Mouse (Mus musculus) naive thymus-derived CD4-positive, alpha-beta T cell, adult 2 months (primary cell): ENCODE results near the gene Aox1.
"Not testable (repeated sequence)": the region's sequence is repeated elsewhere in the genome, so short reads cannot be mapped to it uniquely, and the experiment has no call there.

Source experiments
- DNase-seq: peaks from one replicate; pipeline ENCODE4 v3.0.0-alpha.2; 2011; ENCODE audit warnings: low read depth

The Aox1 gene

DNA sequence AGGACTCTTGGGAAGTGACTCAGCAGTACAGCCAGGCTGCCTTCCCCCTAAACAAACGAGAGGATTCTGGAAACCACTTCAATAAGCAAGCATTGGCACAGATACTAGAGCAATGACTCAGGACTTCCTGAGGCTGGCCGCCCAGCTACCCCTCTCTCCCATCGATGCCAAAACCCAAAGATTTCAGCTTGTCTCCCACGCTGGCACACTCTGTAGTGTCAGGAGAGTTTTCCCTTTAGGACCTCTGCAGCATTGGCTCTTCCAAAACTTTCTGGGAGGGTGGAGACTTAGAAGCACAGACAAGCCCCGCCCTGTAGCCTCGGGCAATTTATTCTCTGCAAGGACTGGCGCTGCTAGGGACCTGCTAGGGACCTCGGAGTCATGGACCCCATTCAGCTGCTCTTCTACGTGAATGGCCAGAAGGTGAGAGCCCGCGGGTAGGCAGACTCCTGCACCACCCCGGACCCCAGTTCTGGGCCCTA lies at the start of gene Aox1:
Gene Aox1 (plus strand): TSS at position 296 of the 482 bp plus-strand sequence.
- no peak for DNase-seq

DNA sequence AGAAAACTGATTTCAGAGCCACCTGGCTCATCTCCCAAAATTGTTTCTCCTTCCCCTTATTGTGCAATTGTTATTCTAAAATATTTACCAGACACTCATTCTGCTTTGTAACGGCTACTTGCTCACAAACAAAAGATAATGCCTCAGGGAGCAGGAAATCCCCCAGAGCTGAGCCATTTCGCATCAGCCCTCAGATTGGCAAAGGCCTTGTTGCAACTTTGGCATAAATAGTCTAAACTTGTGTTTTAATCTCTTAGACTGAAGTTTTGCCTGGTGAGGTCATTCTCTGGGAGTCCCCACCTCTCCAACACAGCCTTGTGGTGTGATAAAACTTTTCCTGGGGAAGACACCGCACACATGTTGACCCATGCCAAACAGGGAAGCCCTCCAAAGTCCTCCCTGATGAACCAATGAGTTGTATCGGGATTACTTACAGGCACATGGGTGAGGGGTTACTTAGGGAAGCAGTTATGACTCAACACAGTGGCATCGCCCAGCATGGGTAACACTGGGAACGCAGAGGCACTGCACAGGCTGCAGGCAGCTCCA lies 40.6 kb upstream of the Aox1 start:
- no peak for DNase-seq

DNA sequence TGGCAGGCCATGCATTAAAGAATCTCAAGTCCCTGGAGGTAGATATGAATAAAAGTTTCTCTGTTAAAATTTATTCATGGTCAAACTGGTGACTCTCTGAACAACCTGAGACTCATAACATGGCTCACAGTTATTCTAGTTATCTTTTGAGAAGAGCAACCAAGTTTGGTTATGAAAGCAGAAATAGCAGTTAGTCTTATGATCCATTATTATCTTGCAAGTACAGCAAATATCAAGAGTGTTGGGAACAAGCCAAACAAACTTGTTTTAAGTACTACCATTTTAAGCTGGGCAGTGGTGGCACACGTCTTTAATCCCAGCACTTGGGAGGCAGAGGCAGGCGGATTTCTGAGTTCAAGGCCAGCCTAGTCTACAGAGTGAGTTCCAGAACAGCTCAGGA lies 38.5 kb upstream of the Aox1 start:
- no peak for DNase-seq

DNA sequence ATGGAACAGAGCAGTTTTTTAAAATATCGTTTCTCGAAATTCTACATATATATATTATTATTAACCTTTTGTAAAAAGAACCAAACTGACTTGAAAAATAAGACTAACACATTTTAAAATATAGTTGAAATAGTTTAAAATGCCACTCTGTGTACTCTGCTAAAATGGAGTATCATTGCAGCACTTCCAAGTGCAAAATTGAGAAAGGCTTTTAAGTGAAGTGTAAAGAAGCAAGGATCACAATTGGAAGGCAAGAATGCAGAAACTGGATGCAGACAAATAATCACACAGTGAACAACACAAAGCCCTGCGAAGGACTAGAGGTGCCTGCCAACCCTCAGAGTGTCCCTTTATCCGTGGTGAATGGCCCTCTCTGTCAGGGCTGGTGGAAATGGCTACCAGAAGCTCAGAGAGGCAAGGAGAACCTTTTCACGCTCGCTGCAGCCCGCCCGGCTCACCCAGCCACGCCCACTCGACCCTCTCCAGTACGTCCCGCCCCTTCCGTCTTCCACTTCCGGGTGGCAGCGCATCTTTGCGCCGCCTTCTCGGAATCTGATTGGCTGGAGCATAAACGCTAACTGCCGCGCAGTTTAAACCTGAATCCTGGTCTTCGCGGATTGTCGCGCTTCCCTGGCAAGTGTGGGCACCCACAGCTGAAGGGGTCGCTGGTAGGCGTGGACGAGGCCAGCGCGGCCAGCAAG lies 34.1 kb upstream of the Aox1 start, which contains the start of gene Sgo2a:
Gene Sgo2a (plus strand): TSS at position 540 of the 701 bp plus-strand sequence.
- DNase-seq, result peak; percentile 97

DNA sequence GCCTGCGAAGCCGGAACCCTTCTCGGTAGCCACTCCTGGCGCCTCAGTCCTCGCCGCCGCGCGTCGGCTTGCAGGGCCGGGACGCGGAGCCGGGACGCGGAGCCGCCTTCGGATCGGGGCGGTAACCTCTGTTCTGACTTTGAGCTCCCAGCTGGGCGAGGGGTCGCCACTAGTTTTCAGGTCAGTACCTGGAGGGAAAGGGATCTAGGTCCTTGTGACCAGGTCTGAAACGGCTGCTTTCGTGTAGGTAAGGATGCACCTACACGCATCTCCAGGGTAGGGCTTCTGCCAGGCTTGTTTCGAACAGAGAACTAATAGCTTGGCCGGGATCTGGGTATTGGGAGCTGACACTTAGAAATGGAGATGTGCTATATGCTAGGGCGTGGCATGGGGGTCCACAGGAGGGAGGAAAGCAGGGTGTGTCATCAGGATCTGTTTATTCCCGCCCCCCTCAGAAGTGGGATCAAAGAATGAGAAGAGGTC lies 33.6 kb upstream of the Aox1 start:
- no peak for DNase-seq

DNA sequence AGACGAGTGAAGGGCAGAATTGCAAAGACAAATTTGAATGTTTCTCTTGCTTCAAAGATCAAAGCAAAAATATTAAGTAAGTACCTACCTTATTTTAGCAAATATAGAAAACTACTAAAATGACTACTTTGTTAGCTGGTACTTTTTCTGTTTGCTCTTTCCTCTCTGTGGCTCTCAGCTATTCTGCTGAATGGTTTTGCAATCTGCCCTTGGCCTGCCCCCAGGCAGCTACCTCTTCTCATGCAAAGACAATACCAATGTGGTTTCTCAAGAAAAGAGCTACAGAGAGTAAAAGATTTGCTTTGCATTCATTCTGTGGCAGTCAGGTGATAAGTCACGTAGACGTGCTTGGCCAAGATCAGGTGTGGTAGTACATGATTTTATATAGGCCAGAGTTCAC lies 31.6 kb upstream of the Aox1 start:
- no peak for DNase-seq

DNA sequence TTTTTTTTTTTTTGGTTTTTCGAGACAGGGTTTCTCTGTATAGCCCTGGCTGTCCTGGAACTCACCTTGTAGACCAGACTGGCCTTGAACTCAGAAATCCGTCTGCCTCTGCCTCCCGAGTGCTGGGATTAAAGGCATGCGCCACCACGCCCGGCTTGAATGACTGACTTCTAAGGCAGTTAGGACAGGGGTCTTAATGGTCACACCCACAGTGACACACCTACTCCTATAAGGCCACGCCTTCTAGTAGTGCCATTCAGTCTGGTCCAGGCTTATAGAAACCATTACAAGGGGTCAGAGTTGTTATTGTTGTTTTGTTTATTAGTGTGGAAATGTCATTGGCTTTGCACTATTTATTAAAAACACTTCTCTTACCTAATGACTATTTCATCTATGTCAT lies 23.3 kb upstream of the Aox1 start:
- DNase-seq, result not testable (repeated sequence)

DNA sequence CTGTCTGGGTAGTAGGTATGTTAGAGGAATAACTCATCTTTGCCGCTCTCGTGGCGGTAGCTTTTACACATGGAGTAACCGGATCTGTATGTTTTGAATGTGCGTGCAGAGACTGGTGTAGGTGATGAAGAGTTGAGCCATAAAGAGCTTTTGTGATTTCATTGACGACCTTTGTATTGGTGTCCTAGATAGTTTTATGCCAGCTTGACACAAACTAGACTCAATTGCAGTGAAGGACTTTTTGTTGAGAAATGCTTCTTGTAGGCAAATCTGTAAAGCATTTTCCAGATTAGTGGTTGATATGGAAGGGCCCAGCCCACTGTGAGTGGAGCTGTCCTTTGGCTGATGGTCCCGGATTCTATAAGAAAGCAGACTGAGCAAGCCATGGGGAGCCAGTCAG lies 10.9 kb upstream of the Aox1 start, which contains the start of gene Kctd18:
Gene Kctd18 (minus strand): TSS at position 101 of the 400 bp plus-strand sequence.
- no peak for DNase-seq

DNA sequence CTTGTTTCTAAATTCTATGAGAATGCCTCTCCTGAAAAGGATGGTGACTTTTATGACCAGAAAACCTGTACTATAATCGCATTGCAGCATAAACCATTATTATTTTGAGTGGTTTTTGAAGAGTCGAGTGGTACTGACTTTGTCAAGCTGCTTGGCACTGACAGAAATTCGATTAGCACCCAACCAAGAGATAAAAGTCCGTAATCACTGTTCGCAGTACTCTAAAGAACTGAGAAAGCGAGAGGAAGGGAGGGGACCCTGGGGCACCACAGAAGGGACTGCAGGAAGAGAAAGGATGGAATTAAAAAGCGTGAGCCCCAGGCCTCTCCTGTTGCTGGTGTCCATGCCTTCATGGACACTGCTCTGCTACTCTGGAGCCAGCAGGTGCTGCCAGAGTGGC lies 2.0 kb upstream of the Aox1 start:
- DNase-seq, result no peak

DNA sequence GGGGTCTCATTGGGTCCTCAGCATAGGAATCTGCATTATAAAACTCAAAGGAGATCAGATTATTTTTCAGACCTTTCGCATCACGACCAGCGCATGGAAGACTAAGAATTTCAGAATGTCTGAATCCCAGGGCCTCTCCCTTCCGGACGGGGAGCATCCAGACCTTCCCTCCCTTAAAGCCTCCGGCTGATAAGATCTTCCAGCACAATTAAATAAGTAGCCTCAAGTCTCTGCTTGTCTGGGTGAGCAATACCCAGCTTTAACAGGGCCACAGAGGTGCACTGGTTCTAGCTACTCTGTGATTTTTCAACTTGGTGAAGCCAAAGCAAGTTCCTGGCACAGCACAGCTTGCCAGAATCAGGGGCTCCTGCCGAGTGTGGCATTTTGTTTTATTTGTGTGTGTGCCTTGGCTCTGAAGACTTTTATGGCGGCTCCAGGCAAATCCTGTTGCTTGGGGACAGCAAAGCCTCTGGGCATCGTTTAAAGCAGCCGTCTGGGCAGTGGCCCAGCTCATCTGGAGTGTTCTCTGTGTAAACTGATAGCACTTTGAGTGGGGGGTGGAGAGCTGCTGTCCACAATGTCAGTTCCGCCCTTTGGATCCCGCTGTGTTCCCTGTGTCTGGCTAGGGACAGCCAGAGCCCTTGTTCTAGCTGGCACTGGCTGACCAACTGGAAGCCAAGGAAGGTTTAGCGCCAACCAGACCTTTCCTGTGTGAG lies 583 bp downstream of the Aox1 start:
- no peak for DNase-seq

DNA sequence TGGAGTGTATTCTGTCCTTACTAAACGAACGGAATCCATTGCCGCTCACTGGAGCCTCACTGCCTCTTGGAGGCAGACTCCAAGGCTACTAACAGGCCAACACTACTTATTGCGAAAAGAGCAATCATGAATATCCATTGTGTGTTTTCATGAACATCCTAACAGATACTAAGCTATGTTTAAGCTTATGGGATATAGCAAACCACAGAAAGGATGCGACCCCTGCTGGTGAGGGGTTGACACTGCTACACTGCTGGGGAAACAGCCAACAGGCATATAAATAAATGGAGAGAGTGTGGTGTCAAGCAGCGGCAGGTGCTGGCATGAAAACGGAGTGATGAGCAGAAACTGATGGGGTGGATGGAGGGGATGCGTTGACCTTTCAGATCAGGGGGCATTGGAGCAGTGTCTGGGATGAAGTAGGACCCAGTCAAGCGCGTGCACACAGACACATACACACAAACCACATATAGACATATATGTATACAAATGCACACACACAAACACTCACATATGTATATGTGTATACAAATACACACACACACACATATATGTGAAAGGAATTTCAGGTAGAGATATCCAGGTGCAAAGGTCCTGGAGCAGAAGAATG lies 1.5 kb downstream of the Aox1 start:
- peak; percentile 71 for DNase-seq

DNA sequence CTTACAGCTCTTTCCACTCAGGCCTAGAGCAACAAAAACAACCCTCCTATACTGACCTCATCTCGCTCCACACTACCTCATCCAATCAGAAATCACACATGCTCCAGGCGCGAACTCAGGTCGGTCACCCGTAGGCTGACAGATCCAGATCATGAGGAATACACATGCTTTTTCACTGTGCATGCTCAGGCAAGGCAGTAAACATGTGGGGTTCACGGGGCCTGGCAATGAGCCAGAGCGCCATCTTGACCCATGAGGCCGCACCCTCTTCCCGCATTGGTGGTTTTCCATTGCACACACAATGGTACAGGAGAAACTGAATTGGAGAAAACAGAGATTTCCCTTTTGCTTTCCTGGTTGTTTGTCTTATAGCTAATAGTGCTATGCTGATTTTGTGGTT lies 7.6 kb downstream of the Aox1 start:
- DNase-seq, result not testable (repeated sequence)

DNA sequence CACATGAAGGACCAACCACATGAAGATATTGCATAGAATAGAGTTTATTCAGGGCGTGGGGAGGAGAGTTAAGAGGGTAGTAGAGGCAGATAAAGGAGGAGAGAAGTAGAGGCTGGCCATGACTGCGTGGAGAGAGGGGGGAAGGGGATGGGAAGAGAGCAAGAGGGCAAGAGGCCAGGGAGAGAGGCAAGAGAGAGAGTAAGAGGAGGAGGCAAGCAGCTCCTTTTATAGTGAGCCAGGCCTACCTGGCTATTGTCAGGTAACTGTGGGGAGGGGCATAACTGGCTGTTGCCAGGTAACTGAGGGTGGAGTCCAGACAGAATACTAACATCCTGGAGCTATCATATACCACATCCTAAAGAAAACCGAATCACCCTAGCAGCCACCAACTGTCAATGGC lies 15.3 kb downstream of the Aox1 start:
- DNase-seq, result no peak

DNA sequence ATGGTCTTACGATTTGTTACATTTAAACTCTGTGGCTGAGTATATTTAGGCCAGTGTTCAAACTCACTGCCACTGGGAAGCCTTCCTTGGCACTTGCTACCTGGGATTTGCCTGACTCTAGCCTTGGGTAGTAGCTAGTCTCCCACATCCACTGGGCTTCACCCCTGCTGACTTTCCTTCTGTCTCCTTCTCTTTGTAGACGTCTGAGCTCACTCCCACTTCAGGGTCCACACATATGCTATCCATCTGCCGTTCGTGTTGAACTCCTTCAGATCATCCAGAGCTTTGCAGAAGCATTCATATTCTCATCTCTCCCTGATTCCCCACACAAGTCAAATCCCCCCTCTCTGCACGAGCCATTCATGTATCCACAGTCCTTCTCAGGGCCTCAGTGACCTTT lies 15.8 kb downstream of the Aox1 start:
- no peak for DNase-seq

DNA sequence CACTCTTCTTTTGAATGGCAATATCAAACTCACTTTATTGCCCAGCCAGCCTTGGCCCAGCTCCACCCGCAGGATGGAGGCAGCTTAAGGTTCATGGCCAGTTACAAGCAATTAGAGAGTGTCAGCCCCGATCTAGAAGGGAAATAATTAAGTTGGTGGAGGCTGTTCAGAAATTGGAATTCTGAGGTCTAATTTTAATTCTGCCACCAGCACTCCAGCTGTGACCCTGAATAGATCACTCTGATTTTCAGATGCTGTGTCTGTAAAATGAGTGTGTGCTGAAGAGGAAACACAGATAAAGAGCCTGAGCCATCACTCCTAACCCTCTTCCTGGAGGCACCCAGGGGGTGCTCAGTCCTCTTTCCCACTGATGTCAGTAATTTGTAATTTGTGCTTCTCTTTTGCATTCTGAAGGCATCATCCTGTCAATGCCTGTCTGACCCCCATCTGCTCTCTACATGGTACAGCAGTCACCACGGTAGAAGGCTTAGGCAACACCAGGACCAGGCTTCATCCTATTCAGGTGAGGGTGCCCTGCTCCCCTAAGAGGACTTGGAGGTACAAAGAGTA lies 17.1 kb downstream of the Aox1 start:
- no peak for DNase-seq

DNA sequence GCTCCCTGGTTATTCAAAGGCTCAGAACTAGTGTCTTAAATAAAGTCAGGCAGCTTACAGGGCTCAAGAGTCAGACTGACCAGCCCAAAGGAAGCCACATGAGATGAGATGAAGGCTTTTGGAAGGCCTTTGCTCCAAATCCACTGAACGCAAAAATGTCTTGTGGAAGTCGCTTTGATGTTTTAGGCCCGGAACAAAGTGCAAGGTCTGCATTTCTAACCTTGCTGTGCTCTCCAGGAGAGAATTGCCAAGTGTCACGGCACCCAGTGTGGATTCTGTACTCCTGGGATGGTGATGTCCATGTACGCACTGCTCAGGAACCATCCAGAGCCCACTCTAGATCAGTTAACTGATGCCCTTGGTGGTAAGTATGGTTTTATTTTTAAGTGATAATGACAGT lies 19.4 kb downstream of the Aox1 start:
- no peak for DNase-seq

DNA sequence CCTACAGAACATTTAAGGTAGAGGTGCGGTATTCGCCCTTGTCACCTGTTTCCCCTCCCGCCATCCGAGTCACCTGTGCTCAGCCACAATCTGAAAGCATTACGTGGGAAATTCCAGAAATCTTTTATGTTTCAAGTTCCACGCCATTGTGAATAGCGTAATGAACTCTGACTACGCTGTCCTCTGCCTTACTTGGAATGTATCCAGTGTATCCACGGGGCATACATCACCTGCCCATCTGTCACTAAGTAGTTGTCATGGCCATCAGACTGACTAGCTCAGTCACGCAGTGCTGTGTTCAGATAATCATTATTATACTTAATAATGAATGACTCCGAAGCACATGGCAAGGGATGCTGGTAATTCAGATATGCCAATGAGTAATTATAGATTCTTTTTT lies 25.9 kb downstream of the Aox1 start:
- no peak for DNase-seq

DNA sequence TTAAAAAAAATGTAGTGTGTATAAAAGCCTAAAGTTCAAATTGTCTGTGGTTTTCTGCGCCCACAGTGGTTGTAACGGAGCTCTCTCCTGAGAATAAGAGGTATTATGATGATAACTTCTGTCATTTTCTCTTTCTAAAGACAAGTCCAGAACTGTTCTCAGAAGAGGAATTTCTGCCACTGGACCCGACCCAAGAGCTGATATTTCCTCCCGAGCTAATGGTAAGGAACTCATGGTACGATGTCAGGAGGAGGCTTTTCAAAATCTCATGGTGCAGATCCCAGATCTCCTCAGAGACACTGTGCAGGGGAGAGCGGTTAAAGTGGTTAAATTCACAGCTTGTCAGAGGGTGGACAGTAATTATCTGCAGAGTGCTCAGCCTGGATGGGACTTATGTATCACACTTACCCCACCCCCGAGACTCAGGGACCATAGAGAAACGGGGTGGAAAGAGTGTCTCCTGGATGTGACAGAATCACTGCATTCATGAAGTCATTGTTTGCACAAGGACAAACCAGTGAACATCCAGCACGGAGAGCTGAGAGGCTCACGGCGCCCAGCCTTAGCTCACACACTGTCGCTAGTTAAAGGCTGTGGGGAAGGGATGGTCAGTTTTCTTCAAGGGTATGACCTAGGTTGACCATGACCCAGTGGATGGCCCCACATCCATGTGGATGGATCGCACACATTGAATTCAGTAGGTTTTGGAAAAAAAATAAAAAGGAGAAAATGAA lies 26.5 kb downstream of the Aox1 start:
- DNase-seq, result no peak

DNA sequence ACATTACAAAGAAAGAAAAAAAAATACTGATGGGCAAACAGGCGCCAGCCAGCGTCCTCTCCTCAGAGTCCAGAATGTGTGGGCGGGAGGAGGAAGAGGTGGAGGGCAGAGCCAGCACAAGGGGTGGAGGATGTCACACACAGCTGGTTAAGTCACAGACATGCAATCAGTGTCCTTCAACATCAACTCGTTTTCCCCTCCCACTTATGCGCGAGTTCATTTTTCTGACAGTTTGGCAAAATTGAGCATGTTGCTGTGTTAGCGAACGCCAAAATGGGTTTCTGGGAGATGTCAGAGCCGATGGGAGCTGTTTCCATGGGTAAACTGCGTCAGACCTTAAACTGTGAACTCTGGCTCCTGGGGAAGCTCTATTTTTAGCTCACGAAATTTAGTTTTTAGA lies 27.2 kb downstream of the Aox1 start:
- DNase-seq, result no peak

DNA sequence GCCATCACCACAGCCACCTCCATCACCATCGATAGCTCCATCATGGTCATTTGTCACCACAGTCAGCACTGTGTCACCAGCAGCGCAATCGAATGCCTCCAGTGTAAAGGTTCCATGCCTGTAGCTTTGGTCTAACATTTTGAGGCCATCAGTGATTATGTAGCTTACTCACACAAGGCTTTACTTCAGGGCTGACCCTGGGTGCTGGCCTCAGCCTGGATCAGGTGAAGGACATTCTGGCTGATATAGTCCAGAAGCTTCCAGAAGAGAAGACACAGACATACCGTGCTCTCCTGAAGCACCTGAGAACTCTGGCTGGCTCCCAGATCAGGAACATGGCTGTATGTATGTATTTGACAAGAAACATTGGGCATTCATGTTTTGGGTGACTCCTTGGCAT lies 29.1 kb downstream of the Aox1 start:
- DNase-seq, result no peak

DNA sequence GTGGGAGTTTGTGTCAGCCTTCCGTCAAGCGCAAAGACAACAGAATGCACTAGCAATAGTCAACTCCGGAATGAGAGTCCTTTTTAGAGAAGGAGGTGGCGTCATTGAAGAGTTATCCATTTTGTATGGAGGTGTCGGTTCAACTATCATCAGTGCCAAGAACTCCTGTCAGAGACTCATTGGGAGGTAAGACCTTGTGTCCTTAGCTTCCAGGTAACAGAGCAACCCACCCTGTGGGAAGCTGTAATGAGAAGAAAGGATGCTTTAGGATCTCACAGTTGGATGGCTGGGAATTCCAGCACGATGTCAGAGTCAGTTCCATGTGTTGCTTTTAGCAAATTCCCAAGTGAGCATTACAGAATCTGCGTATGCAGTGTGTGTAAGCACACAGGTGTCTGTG lies 32.4 kb downstream of the Aox1 start:
- no peak for DNase-seq

DNA sequence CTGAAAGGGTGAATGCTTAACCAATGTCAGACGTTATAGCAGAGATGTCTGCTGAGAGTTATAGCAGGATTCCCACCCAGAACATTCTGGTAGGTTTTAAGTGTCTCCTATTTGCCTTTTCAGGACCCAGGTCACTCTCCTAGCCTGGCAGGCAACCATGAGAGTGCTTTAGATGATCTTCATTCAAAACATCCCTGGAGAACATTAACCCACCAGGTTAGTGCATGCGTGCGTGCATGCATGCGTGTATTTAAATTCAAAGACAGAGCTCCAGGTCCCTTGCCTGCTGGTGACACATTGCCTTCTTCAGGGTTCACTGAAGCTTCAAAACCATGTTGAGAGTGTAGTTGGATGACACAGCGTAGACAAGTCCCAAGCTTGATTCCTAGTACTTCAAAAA lies 35.4 kb downstream of the Aox1 start:
- DNase-seq, result no peak
